ENCODE assay signal across 33 mouse cellular contexts in the genomic region with DNA sequence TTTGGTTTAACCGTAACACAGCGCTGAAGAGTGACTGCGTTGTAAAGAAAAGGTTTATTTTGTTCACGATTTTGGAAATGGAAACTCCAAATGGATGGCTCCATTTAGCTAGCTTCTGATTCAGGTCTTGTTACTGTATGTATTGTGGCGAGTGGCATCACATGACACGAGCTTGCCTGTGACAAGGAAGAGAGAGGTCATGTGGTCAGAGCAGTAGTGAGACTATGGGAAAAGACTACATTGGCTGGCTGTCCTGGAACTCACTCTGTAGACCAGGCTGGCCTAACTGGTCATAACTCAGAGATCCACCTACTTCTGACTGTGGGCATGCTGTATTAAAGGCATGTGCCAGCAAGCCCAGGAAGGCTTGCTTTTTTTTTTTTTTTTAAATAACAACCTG. TPM values are rescaled to one million over a fixed set of nuclear protein-coding genes. Genes with fewer than 3 reads are reported as not detected.
A peak's percentile ranks its signal among the peaks of the same experiment; 100 is the strongest.
DNase-seq lines count a peak whose midpoint lies in the region; ATAC-seq and TF ChIP-seq lines count a peak whose summit lies in the region.
"Had no signal": no experiment of that assay in that cellular context is flagged by ENCODE, and none has a peak within 500 bp of the region (broad histone marks: within the 10 kb centered on the region; RNA-seq: fewer than 3 reads in every experiment).

No protein-coding gene starts in this region.

- peak overlapping the region; percentile 92; the same call in 1 of the 2 replicates for H3K4me2 ChIP-seq in embryonic facial prominence, embryonic 13.5 days
- no peak overlapping the region for H3K4me2 ChIP-seq in hindbrain, embryonic 16.5 days (ENCODE audit: low read length)
- H3K4me2 ChIP-seq: heart, embryonic 15.5 days; hindbrain, embryonic 12.5 days; liver, embryonic 13.5 days; midbrain, embryonic 15.5 days; neural tube, embryonic 15.5 days had no signal

- no peak for ATAC-seq in embryonic facial prominence, embryonic 13.5 days (ENCODE audit: insufficient number of reproducible peaks, insufficient read depth, low FRiP score, low TSS enrichment, low read depth)
- no peak for ATAC-seq in hindbrain, embryonic 16.5 days
- ATAC-seq in granulocyte monocyte progenitor cell, adult 5-6 weeks (replicated peaks; ENCODE audit: poor library complexity, severe bottlenecking) = no peak
- ATAC-seq: activated CD4-positive, CD25-positive, alpha-beta regulatory T cell, adult 4 months; CD4-positive, CD25-positive, alpha-beta regulatory T cell, adult 4 months; forebrain, embryonic 14.5 days; intestine, embryonic 16.5 days; midbrain, embryonic 15.5 days had no signal

- H3K36me3 ChIP-seq in heart, embryonic 10.5 days = no peaks in the 10 kb centered on the region
- no peaks in the 10 kb centered on the region for H3K36me3 ChIP-seq in embryonic facial prominence, embryonic 13.5 days
- H3K36me3 ChIP-seq in hindbrain, embryonic 16.5 days (ENCODE audit: control insufficient read depth, insufficient read depth, low read length) = no peaks in the 10 kb centered on the region
- H3K36me3 ChIP-seq: heart, embryonic 15.5 days; hindbrain, embryonic 12.5 days; liver, embryonic 13.5 days; midbrain, embryonic 10.5 days; midbrain, embryonic 15.5 days; neural tube, embryonic 15.5 days had no signal

- peaks cover 21% of the 10 kb centered on the region for H3K4me1 ChIP-seq in heart, embryonic 10.5 days
- peaks cover 22% of the 10 kb centered on the region for H3K4me1 ChIP-seq in bone marrow macrophage, adult 2 months (ENCODE audit: control insufficient read depth, insufficient read depth, low read length)
- H3K4me1 ChIP-seq in embryonic facial prominence, embryonic 13.5 days = peaks cover 29% of the 10 kb centered on the region
- H3K4me1 ChIP-seq in hindbrain, embryonic 16.5 days (ENCODE audit: control insufficient read depth, insufficient read depth, low read depth, low read length) = peaks cover 7% of the 10 kb centered on the region

- no peak overlapping the region for H3K4me3 ChIP-seq in heart, embryonic 10.5 days
- H3K4me3 ChIP-seq in bone marrow macrophage, adult 2 months (ENCODE audit: insufficient read depth, low read length) = peak overlapping the region; percentile 89
- no peak overlapping the region for H3K4me3 ChIP-seq in embryonic facial prominence, embryonic 13.5 days
- H3K4me3 ChIP-seq in hindbrain, embryonic 16.5 days (ENCODE audit: low read length) = no peak overlapping the region
- H3K4me3 ChIP-seq: heart, embryonic 15.5 days; hindbrain, embryonic 12.5 days; liver, embryonic 13.5 days; midbrain, embryonic 10.5 days; midbrain, embryonic 15.5 days; neural tube, embryonic 15.5 days had no signal

- intact Hi-C loops in heart, postnatal 36 days (cut with DNase I) = loop anchor here (2.0 kb wide), 1 partner anchor 33 kb away; the partner anchor contains the start of gene Prkag3

- TF ChIP-seq CTCF in bone marrow macrophage, adult 2 months (IDR thresholded peaks at IDR 0.05; ENCODE audit: low read depth, low read length) = no peak

- no peaks in the 10 kb centered on the region for H3K27me3 ChIP-seq in heart, embryonic 10.5 days (ENCODE audit: insufficient read depth, poor library complexity, severe bottlenecking)
- H3K27me3 ChIP-seq in embryonic facial prominence, embryonic 13.5 days = 0 out of 2 replicates have a peak, but pooled peaks cover 7% of the 10 kb centered on the region
- H3K27me3 ChIP-seq in hindbrain, embryonic 16.5 days (replicated peaks; ENCODE audit: control insufficient read depth, insufficient read depth, low read length) = no peaks in the 10 kb centered on the region
- H3K27me3 ChIP-seq: heart, embryonic 15.5 days had no signal

- TF ChIP-seq POLR2A in bone marrow macrophage, adult 2 months (IDR thresholded peaks at IDR 0.05; ENCODE audit: borderline replicate concordance, low read depth, low read length) = no peak

- peak; percentile 27 for DNase-seq in heart, embryonic 10.5 days (ENCODE audit: low spot score)
- no peak for DNase-seq in heart, postnatal 36 days
- DNase-seq in layer of hippocampus, postnatal 36 days = no peak
- DNase-seq: adrenal gland, adult 2 months; cerebellum, adult 18-20 months; cerebellum, postnatal 10 days; gastrocnemius, postnatal 25 days; kidney, adult 8-10 months; kidney, postnatal 4 days; left cerebral cortex, postnatal 4 days; liver, embryonic 13.5 days; lung, adult 2 months; lung, postnatal 14 days; retina, postnatal 1 day; right cerebral cortex, postnatal 14 days; thymus, postnatal 36 days had no signal

- H3K27ac ChIP-seq in heart, embryonic 10.5 days = no peak overlapping the region
- peak overlapping the region; percentile 100 for H3K27ac ChIP-seq in bone marrow macrophage, adult 2 months (ENCODE audit: insufficient read depth, low read depth, low read length)
- peak overlapping the region; percentile 35; the same call in 1 of the 2 replicates for H3K27ac ChIP-seq in embryonic facial prominence, embryonic 13.5 days
- H3K27ac ChIP-seq in hindbrain, embryonic 16.5 days (ENCODE audit: low read depth, low read length) = no peak overlapping the region
- H3K27ac ChIP-seq: heart, embryonic 15.5 days; hindbrain, embryonic 12.5 days; kidney, postnatal 0 days; liver, embryonic 13.5 days; midbrain, embryonic 10.5 days; midbrain, embryonic 15.5 days; neural tube, embryonic 15.5 days had no signal

- 89% methylated on average over 6 of the region's 6 CpGs for WGBS in heart, embryonic 10.5 days
- 61% methylated on average over 6 of the region's 6 CpGs for WGBS in embryonic facial prominence, embryonic 13.5 days
- WGBS in hindbrain, embryonic 16.5 days = 92% methylated on average over 6 of the region's 6 CpGs

- H3K9ac ChIP-seq in embryonic facial prominence, embryonic 13.5 days = no peak overlapping the region
- no peak overlapping the region for H3K9ac ChIP-seq in hindbrain, embryonic 16.5 days (ENCODE audit: low read depth, low read length)
- H3K9ac ChIP-seq: heart, embryonic 15.5 days; hindbrain, embryonic 12.5 days; liver, embryonic 13.5 days; midbrain, embryonic 15.5 days; neural tube, embryonic 15.5 days had no signal

- no peaks in the 10 kb centered on the region for H3K9me3 ChIP-seq in heart, embryonic 10.5 days
- H3K9me3 ChIP-seq in embryonic facial prominence, embryonic 13.5 days = no peaks in the 10 kb centered on the region
- H3K9me3 ChIP-seq in hindbrain, embryonic 16.5 days (ENCODE audit: control insufficient read depth, low read length) = no peaks in the 10 kb centered on the region
- H3K9me3 ChIP-seq: heart, embryonic 15.5 days; hindbrain, embryonic 12.5 days; liver, embryonic 13.5 days; midbrain, embryonic 10.5 days; midbrain, embryonic 15.5 days; neural tube, embryonic 15.5 days had no signal

RNA-seq across cellular contexts. Expression of gene Cyp27a1, which starts 2.5 kb away (rescaled TPM):
- 11.4 and 17.5 TPM in 2 replicates for polyA plus RNA-seq in heart, embryonic 10.5 days (2016; fragmentation: Nextera tagmentation; extraction: Ambion mirVana)
- 10 to 100 TPM; 13.5 to 18.4 TPM for total RNA-seq in heart, postnatal 36 days (2021)
- polyA plus RNA-seq in bone marrow macrophage, adult 2 months (2012; ENCODE audit: insufficient read depth, insufficient read length, missing spikeins) = 165 and 189 TPM in 2 replicates
- polyA plus RNA-seq in embryonic facial prominence, embryonic 13.5 days (2015; fragmentation: Nextera tagmentation; extraction: Ambion mirVana) = 15.3 and 19.0 TPM in 2 replicates
- polyA plus RNA-seq in hindbrain, embryonic 16.5 days (2015; fragmentation: Nextera tagmentation; extraction: Ambion mirVana) = 2.4 and 3.5 TPM in 2 replicates
- 10.1 and 13.1 TPM in 2 replicates for total RNA-seq in granulocyte monocyte progenitor cell, adult 5-6 weeks (2014; fragmentation: Nextera tagmentation)
- total RNA-seq in granulocyte monocyte progenitor cell, adult 5-6 weeks (2017) = 5.8 and 6.9 TPM in 2 replicates
- 1 to 10 TPM; 1.5 to 1.7 TPM for total RNA-seq in layer of hippocampus, postnatal 36 days (2021)
- polyA plus RNA-seq: CD4-positive, CD25-positive, alpha-beta regulatory T cell, adult 4 months had no signal

RNA-seq across cellular contexts. Expression of gene Prkag3, which starts 33.1 kb away (rescaled TPM):
- 2.3 and 6.8 TPM in 2 replicates for polyA plus RNA-seq in heart, embryonic 10.5 days (2016; fragmentation: Nextera tagmentation; extraction: Ambion mirVana)
- total RNA-seq in heart, postnatal 36 days (2021) = 1 to 10 TPM; 1.1 to 1.4 TPM
- not detected in 2 replicates for polyA plus RNA-seq in bone marrow macrophage, adult 2 months (2012; ENCODE audit: insufficient read depth, insufficient read length, missing spikeins)
- 0.25 and 0.35 TPM in 2 replicates for polyA plus RNA-seq in embryonic facial prominence, embryonic 13.5 days (2015; fragmentation: Nextera tagmentation; extraction: Ambion mirVana)
- polyA plus RNA-seq in hindbrain, embryonic 16.5 days (2015; fragmentation: Nextera tagmentation; extraction: Ambion mirVana) = 0.13 and 0.36 TPM in 2 replicates
- total RNA-seq in granulocyte monocyte progenitor cell, adult 5-6 weeks (2014; fragmentation: Nextera tagmentation) = not detected in 2 replicates
- not detected in 2 replicates for total RNA-seq in granulocyte monocyte progenitor cell, adult 5-6 weeks (2017)
- not detected for total RNA-seq in layer of hippocampus, postnatal 36 days (2021)
- total RNA-seq: common myeloid progenitor, adult 5-6 weeks; layer of hippocampus, postnatal 25 days; left cerebral cortex, postnatal 4 days; megakaryocyte progenitor cell, adult 5-6 weeks had no signal
- polyA plus RNA-seq: activated CD4-positive, CD25-positive, alpha-beta regulatory T cell, adult 4 months; CD4-positive, CD25-positive, alpha-beta regulatory T cell, adult 4 months; forebrain, embryonic 14.5 days; midbrain, embryonic 10.5 days; midbrain, embryonic 15.5 days had no signal

RNA-seq across cellular contexts. Expression of gene Ttll4, which starts 54.3 kb away (rescaled TPM):
- polyA plus RNA-seq in heart, embryonic 10.5 days (2016; fragmentation: Nextera tagmentation; extraction: Ambion mirVana) = 27.8 and 28.9 TPM in 2 replicates
- 10 to 100 TPM; 10.1 to 11.5 TPM for total RNA-seq in heart, postnatal 36 days (2021)
- 15.3 and 22.1 TPM in 2 replicates for polyA plus RNA-seq in bone marrow macrophage, adult 2 months (2012; ENCODE audit: insufficient read depth, insufficient read length, missing spikeins)
- polyA plus RNA-seq in embryonic facial prominence, embryonic 13.5 days (2015; fragmentation: Nextera tagmentation; extraction: Ambion mirVana) = 12.9 and 17.6 TPM in 2 replicates
- polyA plus RNA-seq in hindbrain, embryonic 16.5 days (2015; fragmentation: Nextera tagmentation; extraction: Ambion mirVana) = 5.3 and 8.8 TPM in 2 replicates
- total RNA-seq in granulocyte monocyte progenitor cell, adult 5-6 weeks (2014; fragmentation: Nextera tagmentation) = 18.2 and 29.1 TPM in 2 replicates
- 18.4 and 21.5 TPM in 2 replicates for total RNA-seq in granulocyte monocyte progenitor cell, adult 5-6 weeks (2017)
- 10 to 100 TPM; 27.1 to 29.0 TPM for total RNA-seq in layer of hippocampus, postnatal 36 days (2021)

RNA-seq across cellular contexts. Expression of gene Wnt6, which starts 55.8 kb away (rescaled TPM):
- polyA plus RNA-seq in heart, embryonic 10.5 days (2016; fragmentation: Nextera tagmentation; extraction: Ambion mirVana) = 4.0 and 11.9 TPM in 2 replicates
- under 1 TPM; 0.14 to 0.33 TPM for total RNA-seq in heart, postnatal 36 days (2021)
- 0.62 and 1.0 TPM in 2 replicates for polyA plus RNA-seq in bone marrow macrophage, adult 2 months (2012; ENCODE audit: insufficient read depth, insufficient read length, missing spikeins)
- 49.1 and 55.5 TPM in 2 replicates for polyA plus RNA-seq in embryonic facial prominence, embryonic 13.5 days (2015; fragmentation: Nextera tagmentation; extraction: Ambion mirVana)
- polyA plus RNA-seq in hindbrain, embryonic 16.5 days (2015; fragmentation: Nextera tagmentation; extraction: Ambion mirVana) = 4.9 and 6.1 TPM in 2 replicates
- not detected in 2 replicates for total RNA-seq in granulocyte monocyte progenitor cell, adult 5-6 weeks (2014; fragmentation: Nextera tagmentation)
- total RNA-seq in granulocyte monocyte progenitor cell, adult 5-6 weeks (2017) = 0.21 and 1.2 TPM in 2 replicates
- total RNA-seq in layer of hippocampus, postnatal 36 days (2021) = under 1 TPM; 0.30 to 0.81 TPM
- total RNA-seq: common myeloid progenitor, adult 5-6 weeks had no signal
- polyA plus RNA-seq: activated CD4-positive, CD25-positive, alpha-beta regulatory T cell, adult 4 months; CD4-positive, CD25-positive, alpha-beta regulatory T cell, adult 4 months had no signal

Comparison
In these comparisons a context has a peak if more than half of its experiments do, and no peak if none do; other contexts are left out.
1. H3K27ac ChIP-seq: peak in bone marrow macrophage, adult 2 months (single experiment) and embryonic facial prominence, embryonic 13.5 days (single experiment); none in heart, embryonic 10.5 days (single experiment) and hindbrain, embryonic 16.5 days (single experiment).